Mouse (Mus musculus): ENCODE data around the gene Ikzf4. TPM values are rescaled to one million over a fixed set of nuclear protein-coding genes. Genes with fewer than 3 reads are reported as not detected.

Gene Ikzf4
- 20.6 and 21.6 TPM in 2 replicates for polyA plus RNA-seq (2012; rRNA removed)

DNA sequence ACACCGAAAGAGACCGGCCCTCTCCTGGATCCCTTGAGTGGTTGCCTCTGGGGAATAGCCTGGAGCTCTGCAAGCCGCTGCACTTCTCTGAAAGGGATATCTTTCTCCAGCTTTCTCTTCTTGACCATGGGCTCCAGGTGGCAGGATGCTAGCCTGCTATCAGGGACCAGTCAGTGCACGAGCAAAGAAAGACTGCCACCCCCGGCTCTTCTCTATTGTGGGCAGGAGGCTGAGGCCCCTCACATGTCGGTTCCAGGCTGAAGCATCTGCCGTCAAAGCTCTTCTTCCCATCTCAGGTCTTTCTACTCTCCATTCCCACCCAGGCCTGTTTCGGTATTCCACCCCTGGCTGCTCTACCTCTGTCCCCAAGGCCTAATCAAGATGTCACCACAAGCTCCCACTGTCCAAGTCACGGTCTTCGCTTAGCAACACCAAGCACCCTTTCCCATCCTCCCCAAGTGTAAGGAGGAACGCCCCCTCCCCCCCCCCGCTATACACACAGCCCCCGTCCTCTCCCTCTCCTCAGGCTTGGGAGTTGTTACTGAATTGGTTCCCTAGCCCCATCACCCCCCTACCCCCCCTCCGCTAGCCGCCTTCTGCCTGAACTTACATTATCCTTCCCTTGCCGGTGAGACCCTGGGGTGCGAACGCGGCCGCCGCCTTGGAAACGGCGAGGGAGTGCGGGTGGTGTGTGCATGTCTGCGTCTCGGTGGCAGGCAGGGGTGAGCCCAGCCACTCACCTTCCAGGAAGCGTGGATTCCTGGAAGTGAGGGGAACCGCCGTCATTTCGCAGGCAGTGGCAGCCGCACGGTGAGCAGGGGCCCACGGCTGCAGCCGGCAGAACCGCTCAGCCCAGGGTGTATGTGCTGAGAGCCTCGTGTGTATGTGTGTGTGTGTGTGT is at the start of gene Ikzf4:
TSS of gene Ikzf4 (minus strand) at position 881 of the 901 bp plus-strand sequence.

DNA sequence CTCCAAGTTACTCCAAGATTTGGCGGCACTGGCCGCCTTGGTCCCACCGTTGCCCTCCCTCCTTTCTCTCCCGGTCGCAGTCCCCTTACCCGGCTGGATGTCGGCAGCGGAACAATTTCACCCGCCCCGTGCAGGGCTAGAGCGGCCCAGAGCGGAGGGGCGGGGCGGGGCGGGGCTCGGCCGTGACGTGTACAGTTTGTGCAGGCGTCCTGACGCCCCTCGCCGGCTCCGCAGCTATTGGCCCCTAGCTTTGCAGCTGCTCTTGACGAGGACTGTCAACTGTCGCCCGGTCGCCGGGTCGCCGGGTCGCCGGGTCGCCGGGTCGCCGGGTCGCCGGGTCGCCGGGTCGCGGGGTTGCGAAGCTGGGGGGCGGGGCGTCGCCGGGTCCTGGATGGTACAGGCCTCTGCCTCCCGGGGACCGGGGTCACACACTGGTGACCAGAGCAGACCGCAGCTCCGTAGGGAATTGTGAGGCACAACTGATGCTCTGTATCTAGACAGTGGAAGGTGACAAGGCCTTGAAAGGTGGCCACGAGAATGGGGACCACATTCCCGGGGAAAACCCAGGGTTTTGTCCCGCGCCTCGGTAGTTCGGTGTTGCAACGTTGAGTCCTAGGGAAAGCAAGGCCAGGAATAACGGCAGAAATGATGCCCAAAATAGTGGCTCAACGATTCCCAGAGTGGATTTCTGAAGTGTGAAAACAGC is 28.1 kb upstream of the Ikzf4 start, which contains the start of gene Suox:
TSS of gene Suox (minus strand) at position 311 of the 706 bp plus-strand sequence.

DNA sequence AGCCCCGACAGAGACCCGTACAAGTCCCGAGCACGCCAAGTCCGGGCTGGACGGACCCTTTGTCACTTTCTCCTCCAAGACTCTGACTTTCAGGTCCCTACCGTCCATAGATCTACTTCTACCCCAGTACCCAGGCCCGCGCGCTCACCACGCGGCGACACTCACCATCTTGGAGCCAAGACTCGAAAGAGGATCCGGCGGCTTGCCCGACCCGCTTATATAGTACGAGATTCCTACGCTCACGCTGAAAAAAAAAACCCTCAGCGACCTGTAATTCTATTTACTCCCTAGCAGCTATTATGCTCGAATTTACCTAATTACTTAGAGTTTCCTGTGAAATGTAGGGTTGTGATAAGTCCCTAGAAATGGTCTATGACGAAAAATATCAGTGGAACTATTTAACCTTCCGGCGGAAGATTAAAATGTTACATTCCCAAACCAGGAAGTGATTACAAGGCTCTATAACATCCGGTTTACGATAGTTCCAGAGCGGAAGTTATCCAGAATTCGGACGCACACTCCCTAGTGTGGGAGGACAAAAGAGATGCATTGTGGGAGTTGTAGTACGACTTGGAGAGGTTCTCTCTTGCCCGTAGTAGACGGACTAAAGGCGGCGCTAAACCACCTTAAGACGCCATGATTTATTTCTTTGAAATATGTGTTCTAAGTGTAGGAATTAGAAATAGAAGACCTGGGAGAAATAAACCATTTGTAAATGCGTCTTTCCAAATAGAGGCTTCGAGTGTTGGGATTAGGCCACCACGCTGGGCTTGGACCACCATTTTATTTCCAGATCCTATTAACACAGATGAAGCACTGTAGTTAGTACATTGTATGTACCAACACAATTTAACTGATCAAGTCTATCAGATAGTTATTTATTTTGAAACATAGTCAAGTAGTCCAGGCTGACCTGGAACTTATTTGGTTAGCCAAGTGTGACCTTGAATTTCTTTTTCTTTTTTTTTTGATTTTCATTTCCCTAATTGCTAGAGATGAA is 19.2 kb downstream of the Ikzf4 start, which contains the start of gene Rps26:
TSS of gene Rps26 (minus strand) at position 437 of the 1,000 bp plus-strand sequence.

DNA sequence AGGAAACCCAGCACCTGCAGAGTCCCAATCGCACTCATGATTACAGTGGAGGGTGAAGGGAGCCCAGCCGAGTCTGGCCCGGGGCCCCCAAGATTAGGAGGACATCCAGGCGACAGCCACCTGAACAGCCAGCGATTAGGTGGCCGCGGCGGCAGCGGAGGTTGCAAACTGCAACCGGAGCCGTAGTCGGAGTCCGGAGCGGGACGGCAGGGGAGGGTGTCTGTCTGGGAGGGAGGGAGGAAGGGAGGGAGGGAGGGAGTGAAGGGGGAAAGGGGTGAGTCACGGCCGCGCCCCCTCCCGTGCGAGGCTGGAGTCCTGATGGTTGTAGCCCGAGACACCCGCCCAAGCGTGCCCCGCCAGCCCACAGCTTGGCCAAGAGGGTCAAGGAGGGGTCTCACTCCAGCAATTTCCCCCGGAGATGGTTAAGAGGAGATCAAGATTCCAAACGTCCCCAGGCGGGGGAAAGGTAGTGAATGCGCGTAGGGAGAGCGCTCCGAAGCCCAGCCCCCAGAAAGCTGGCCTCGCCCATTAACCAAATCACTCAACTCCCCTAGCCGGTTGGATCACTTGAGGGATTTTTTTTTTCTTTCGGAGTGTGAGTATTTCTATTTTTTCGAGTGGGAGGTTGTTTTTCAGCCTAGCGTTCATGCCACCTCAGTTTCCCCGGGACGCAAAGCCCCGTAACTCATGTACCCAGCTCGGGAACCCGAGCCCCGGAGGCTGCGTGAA is 56.2 kb downstream of the Ikzf4 start, which contains the start of gene Erbb3:
TSS of gene Erbb3 (minus strand) at position 189 of the 729 bp plus-strand sequence.

Other genes starting within 250 kb of the Ikzf4 start
- gene Slc39a5, start 244.8 kb downstream of the Ikzf4 start, polyA plus RNA-seq (2012; rRNA removed) = 0.10 and 0.28 TPM in 2 replicates
- 94.8 and 115 TPM in 2 replicates for gene Nabp2, start 234.5 kb downstream of the Ikzf4 start, polyA plus RNA-seq (2012; rRNA removed)
- gene Rnf41, start 234.3 kb downstream of the Ikzf4 start, polyA plus RNA-seq (2012; rRNA removed) = 62.8 and 67.8 TPM in 2 replicates
- gene Smarcc2, start 186.7 kb downstream of the Ikzf4 start, polyA plus RNA-seq (2012; rRNA removed) = 361 and 409 TPM in 2 replicates
- 1,386 and 1,494 TPM in 2 replicates for gene Myl6, start 151.8 kb downstream of the Ikzf4 start, polyA plus RNA-seq (2012; rRNA removed)
- gene Myl6b, start 147.3 kb downstream of the Ikzf4 start, polyA plus RNA-seq (2012; rRNA removed) = 30.5 and 38.6 TPM in 2 replicates
- gene Esyt1, start 120.1 kb downstream of the Ikzf4 start, polyA plus RNA-seq (2012; rRNA removed) = 16.6 and 28.0 TPM in 2 replicates
- gene Zc3h10, start 98.2 kb downstream of the Ikzf4 start, polyA plus RNA-seq (2012; rRNA removed) = 18.2 and 19.1 TPM in 2 replicates
- 3,335 and 3,553 TPM in 2 replicates for gene Rpl41, start 96.7 kb downstream of the Ikzf4 start, polyA plus RNA-seq (2012; rRNA removed)
- gene Pa2g4, start 80.0 kb downstream of the Ikzf4 start, polyA plus RNA-seq (2012; rRNA removed) = 155 and 169 TPM in 2 replicates
- 0.85 and 5.3 TPM in 2 replicates for gene Erbb3, start 56.3 kb downstream of the Ikzf4 start, polyA plus RNA-seq (2012; rRNA removed)
- gene Rps26, start 19.2 kb downstream of the Ikzf4 start, polyA plus RNA-seq (2012; rRNA removed) = 1,129 and 1,158 TPM in 2 replicates
- 11.9 and 12.8 TPM in 2 replicates for gene Suox, start 28.1 kb upstream of the Ikzf4 start, polyA plus RNA-seq (2012; rRNA removed)
- 99.1 and 109 TPM in 2 replicates for gene Rab5b, start 50.3 kb upstream of the Ikzf4 start, polyA plus RNA-seq (2012; rRNA removed)
- gene Pmel, start 58.2 kb upstream of the Ikzf4 start, polyA plus RNA-seq (2012; rRNA removed) = 0.32 and 2.9 TPM in 2 replicates
- 42.0 and 48.0 TPM in 2 replicates for gene Cdk2, start 59.0 kb upstream of the Ikzf4 start, polyA plus RNA-seq (2012; rRNA removed)
- gene Dgka, start 98.9 kb upstream of the Ikzf4 start, polyA plus RNA-seq (2012; rRNA removed) = 9.1 and 13.5 TPM in 2 replicates
- 67.1 and 67.8 TPM in 2 replicates for gene Pym1, start 101.9 kb upstream of the Ikzf4 start, polyA plus RNA-seq (2012; rRNA removed)
- gene Mmp19, start 144.9 kb upstream of the Ikzf4 start, polyA plus RNA-seq (2012; rRNA removed) = 0.69 and 0.94 TPM in 2 replicates
- gene Dnajc14, start 158.1 kb upstream of the Ikzf4 start, polyA plus RNA-seq (2012; rRNA removed) = 27.9 and 30.6 TPM in 2 replicates
- 25.4 and 29.3 TPM in 2 replicates for gene Tmem198b, start 158.4 kb upstream of the Ikzf4 start, polyA plus RNA-seq (2012; rRNA removed)
- gene Sarnp, start 171.3 kb upstream of the Ikzf4 start, polyA plus RNA-seq (2012; rRNA removed) = 110 and 120 TPM in 2 replicates
- gene Ormdl2, start 175.7 kb upstream of the Ikzf4 start, polyA plus RNA-seq (2012; rRNA removed) = 28.1 and 30.3 TPM in 2 replicates
- 13.5 and 14.0 TPM in 2 replicates for gene Gdf11, start 245.7 kb upstream of the Ikzf4 start, polyA plus RNA-seq (2012; rRNA removed)